Mouse (Mus musculus) ES-Bruce4 (cell line): Measurements from ENCODE around the gene Olfr557. TPM values are rescaled to one million over a fixed set of nuclear protein-coding genes. Genes with fewer than 3 reads are reported as not detected.

Experiments
- H3K27ac ChIP-seq: 2 replicates; pipeline ENCODE4 v1.5.1; 2012; ENCODE audit warnings: low read length, inconsistent platforms; ENCODE audit not compliant: insufficient read depth
- H3K27me3 ChIP-seq: 2 replicates; pipeline ENCODE4 v1.6.1; 2012; ENCODE audit warnings: mild to moderate bottlenecking, low read length, inconsistent platforms; ENCODE audit not compliant: control insufficient read depth, poor library complexity, insufficient read depth, severe bottlenecking
- H3K36me3 ChIP-seq: 2 replicates; pipeline ENCODE4 v1.6.1; 2012; ENCODE audit warnings: inconsistent platforms, mild to moderate bottlenecking, low read length, moderate library complexity; ENCODE audit not compliant: control insufficient read depth, poor library complexity, insufficient read depth, severe bottlenecking
- H3K4me1 ChIP-seq: one replicate; pipeline ENCODE4 v1.8.1; 2011; ENCODE audit warnings: low read length; ENCODE audit not compliant: control insufficient read depth, insufficient read depth
- H3K4me3 ChIP-seq: 2 replicates; pipeline ENCODE4 v1.5.1; 2011; ENCODE audit warnings: low read depth, mild to moderate bottlenecking, low read length
- H3K9ac ChIP-seq: 2 replicates; pipeline ENCODE4 v1.6.1; 2012; ENCODE audit warnings: low read depth, mild to moderate bottlenecking, inconsistent platforms; ENCODE audit not compliant: poor library complexity, severe bottlenecking
- H3K9me3 ChIP-seq: replicated peaks from 2 replicates; pipeline ENCODE4 v1.6.1; 2012; ENCODE audit warnings: mild to moderate bottlenecking, low read length, inconsistent platforms; ENCODE audit not compliant: control insufficient read depth, poor library complexity, insufficient read depth, severe bottlenecking
- CTCF ChIP-seq: IDR thresholded peaks from one replicate; pipeline ENCODE4 v1.8.1; 2011; ENCODE audit warnings: low read depth, low read length
- EP300 ChIP-seq: IDR thresholded peaks from 2 replicates; pipeline ENCODE4 v1.6.1; 2011; ENCODE audit warnings: low read depth, low read length; ENCODE audit not compliant: insufficient read depth
- POLR2A ChIP-seq: IDR thresholded peaks from one replicate; pipeline ENCODE4 v1.8.1; 2011; ENCODE audit warnings: low read length; ENCODE audit not compliant: insufficient read depth
- polyA plus RNA-seq: library from polyadenylated mRNA; stranded (reverse); fragments of >200 nt; gene quantifications from 2 replicates; pipeline ENCODE4 v1.2.4, GENCODE M21; 2011; ENCODE audit warnings: low read depth; ENCODE audit not compliant: missing spikeins, insufficient read depth, insufficient read length

Gene Olfr557
- polyA plus RNA-seq, 1 experiment: not detected

DNA sequence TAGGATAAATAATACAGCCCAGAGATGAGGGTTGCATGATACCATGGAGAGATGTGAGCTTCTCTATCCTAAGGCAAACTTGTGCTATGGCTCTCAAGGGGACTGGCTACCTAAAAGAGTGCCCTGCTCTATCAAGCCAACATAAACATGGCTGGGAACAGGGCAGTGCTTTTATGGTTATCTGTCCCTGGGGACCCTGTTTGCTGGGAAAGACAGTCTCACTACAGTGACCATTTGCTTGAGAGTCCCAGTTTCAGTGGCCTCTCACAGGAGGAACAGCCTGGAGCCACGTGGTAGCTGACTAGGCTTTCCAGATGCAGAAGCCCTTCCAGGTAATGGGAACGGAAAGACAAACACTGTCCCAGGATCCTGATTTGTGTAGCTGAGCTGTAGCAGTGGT, 42.0 kb downstream of the Olfr557 start:
- Histone ChIP-seq H3K36me3 (no peaks in the 10 kb centered on the region), H3K4me1 (no peaks in the 10 kb centered on the region), H3K27ac (no peak overlapping the region), H3K9me3 (no peaks in the 10 kb centered on the region), H3K4me3 (no peak overlapping the region), H3K27me3 (no peaks in the 10 kb centered on the region), H3K9ac (no peak overlapping the region)
- TF ChIP-seq POLR2A (no peak), CTCF (no peak), EP300 (no peak)

Other genes starting within 250 kb of the Olfr557 start
- not detected in 2 replicates for gene Olfr543, start 214.2 kb upstream of the Olfr557 start, polyA plus RNA-seq
- gene Olfr544, start 207.6 kb upstream of the Olfr557 start, polyA plus RNA-seq: not detected in 2 replicates
- not detected in 2 replicates for gene Olfr545, start 196.3 kb upstream of the Olfr557 start, polyA plus RNA-seq
- not detected in 2 replicates for gene Olfr547, start 161.2 kb upstream of the Olfr557 start, polyA plus RNA-seq
- gene Olfr548-ps1, start 155.0 kb upstream of the Olfr557 start, polyA plus RNA-seq: not detected in 2 replicates
- gene Olfr549, start 146.0 kb upstream of the Olfr557 start, polyA plus RNA-seq: not detected in 2 replicates
- gene Trim21, start 130.4 kb upstream of the Olfr557 start, polyA plus RNA-seq: 8.6 and 9.9 TPM in 2 replicates
- gene Olfr550, start 124.5 kb upstream of the Olfr557 start, polyA plus RNA-seq: not detected in 2 replicates
- gene Olfr551, start 104.0 kb upstream of the Olfr557 start, polyA plus RNA-seq: not detected in 2 replicates
- gene Olfr552, start 98.1 kb upstream of the Olfr557 start, polyA plus RNA-seq: not detected in 2 replicates
- not detected in 2 replicates for gene Olfr553, start 77.7 kb upstream of the Olfr557 start, polyA plus RNA-seq
- not detected in 2 replicates for gene Olfr554, start 57.5 kb upstream of the Olfr557 start, polyA plus RNA-seq
- not detected in 2 replicates for gene Olfr555, start 37.1 kb upstream of the Olfr557 start, polyA plus RNA-seq
- not detected in 2 replicates for gene Olfr556, start 31.0 kb upstream of the Olfr557 start, polyA plus RNA-seq
- 7.6 and 9.9 TPM in 2 replicates for gene Trim68, start 8.6 kb upstream of the Olfr557 start, polyA plus RNA-seq
- not detected in 2 replicates for gene Olfr558, start 6.3 kb downstream of the Olfr557 start, polyA plus RNA-seq
- gene Olfr33, start 23.2 kb downstream of the Olfr557 start, polyA plus RNA-seq: not detected in 2 replicates
- gene Olfr559, start 31.6 kb downstream of the Olfr557 start, polyA plus RNA-seq: not detected in 2 replicates
- not detected in 2 replicates for gene Olfr560, start 63.5 kb downstream of the Olfr557 start, polyA plus RNA-seq
- gene Olfr78, start 63.6 kb downstream of the Olfr557 start, polyA plus RNA-seq: not detected in 2 replicates
- gene Olfr561, start 75.3 kb downstream of the Olfr557 start, polyA plus RNA-seq: not detected in 2 replicates
- not detected in 2 replicates for gene Olfr564, start 107.6 kb downstream of the Olfr557 start, polyA plus RNA-seq
- gene Olfr566, start 162.9 kb downstream of the Olfr557 start, polyA plus RNA-seq: not detected in 2 replicates
- gene Olfr568, start 181.2 kb downstream of the Olfr557 start, polyA plus RNA-seq: not detected in 2 replicates
- not detected in 2 replicates for gene Olfr569, start 195.0 kb downstream of the Olfr557 start, polyA plus RNA-seq
- not detected in 2 replicates for gene Olfr570, start 198.7 kb downstream of the Olfr557 start, polyA plus RNA-seq
- gene Olfr571, start 221.6 kb downstream of the Olfr557 start, polyA plus RNA-seq: 0.33 and 0.39 TPM in 2 replicates
- not detected in 2 replicates for gene Olfr572, start 228.5 kb downstream of the Olfr557 start, polyA plus RNA-seq
- not detected in 2 replicates for gene Olfr573-ps1, start 246.7 kb downstream of the Olfr557 start, polyA plus RNA-seq